In genomic region chr9:50964911-50965310, GRCm38 (mm10) we compare ENCODE assay signal across 29 mouse cellular contexts.
"Had no signal": no experiment of that assay in that cellular context is flagged by ENCODE, and none has a peak within 500 bp of the region (broad histone marks: within the 10 kb centered on the region; RNA-seq: fewer than 3 reads in every experiment).

No protein-coding gene starts in this region.

- H3K27ac ChIP-seq: gastrocnemius, adult 2 months; heart, embryonic 10.5 days; hindbrain, embryonic 10.5 days; hindbrain, embryonic 12.5 days; hindbrain, embryonic 14.5 days; intestine, embryonic 15.5 days; left cerebral cortex, adult 2 months; limb, embryonic 10.5 days; limb, embryonic 12.5 days; liver, embryonic 13.5 days; liver, embryonic 15.5 days had no signal

- H3K36me3 ChIP-seq: heart, embryonic 10.5 days; heart, embryonic 12.5 days; hindbrain, embryonic 10.5 days; hindbrain, embryonic 12.5 days; intestine, embryonic 15.5 days; limb, embryonic 10.5 days; limb, embryonic 12.5 days; liver, embryonic 13.5 days; liver, embryonic 15.5 days had no signal

- DNase-seq: gastrocnemius, adult 2 months; gastrocnemius, postnatal 10 days; gastrocnemius, postnatal 25 days; heart, adult 18-20 months; heart, postnatal 10 days; heart, postnatal 4 days; kidney, adult 18-20 months; kidney, adult 8-10 months; kidney, postnatal 10 days; kidney, postnatal 25 days; kidney, postnatal 4 days; layer of hippocampus, adult 9-11 months; liver; liver, embryonic 13.5 days; liver, postnatal 0 days had no signal

- H3K4me1 ChIP-seq: heart, embryonic 10.5 days; hindbrain, embryonic 10.5 days; hindbrain, embryonic 12.5 days; intestine, embryonic 15.5 days; limb, embryonic 10.5 days; limb, embryonic 12.5 days had no signal

- H3K9ac ChIP-seq: heart, embryonic 12.5 days; hindbrain, embryonic 12.5 days; hindbrain, embryonic 14.5 days; intestine, embryonic 15.5 days; limb, embryonic 12.5 days; liver, embryonic 13.5 days; liver, embryonic 15.5 days; liver, postnatal 0 days had no signal

- ATAC-seq: hindbrain, embryonic 16.5 days; inflammation-experienced regulatory T-cells, adult 6 months; intestine, embryonic 15.5 days; intestine, postnatal 0 days; liver, postnatal 0 days had no signal

- H3K27me3 ChIP-seq: heart, embryonic 12.5 days; hindbrain, embryonic 12.5 days; intestine, embryonic 15.5 days; limb, embryonic 12.5 days; liver, embryonic 13.5 days; liver, embryonic 15.5 days had no signal

- H3K4me3 ChIP-seq: gastrocnemius, adult 2 months; heart, embryonic 10.5 days; heart, embryonic 12.5 days; hindbrain, embryonic 10.5 days; hindbrain, embryonic 12.5 days; intestine, embryonic 15.5 days; left cerebral cortex, adult 2 months; limb, embryonic 10.5 days; limb, embryonic 12.5 days; liver, embryonic 13.5 days; liver, embryonic 15.5 days had no signal

- H3K9me3 ChIP-seq: heart, embryonic 10.5 days; heart, embryonic 12.5 days; hindbrain, embryonic 10.5 days; hindbrain, embryonic 12.5 days; intestine, embryonic 15.5 days; limb, embryonic 10.5 days; limb, embryonic 12.5 days; liver, embryonic 13.5 days; liver, embryonic 15.5 days had no signal

- H3K4me2 ChIP-seq: heart, embryonic 12.5 days; hindbrain, embryonic 12.5 days; hindbrain, embryonic 14.5 days; intestine, embryonic 15.5 days; limb, embryonic 12.5 days; liver, embryonic 11.5 days; liver, embryonic 13.5 days; liver, embryonic 15.5 days had no signal
